Mouse (Mus musculus) layer of hippocampus, postnatal 25 days (tissue): Measurements from ENCODE around the gene Prr22. TPM values are rescaled to one million over a fixed set of nuclear protein-coding genes. Genes with fewer than 3 reads are reported as not detected.
A peak's percentile ranks its signal among the peaks of the same experiment; 100 is the strongest.

ENCODE experiments used
- DNase-seq, 2 experiments: peaks; one replicate each; pipeline ENCODE4 v3.0.0; 2022; ENCODE audit warnings: mixed read lengths in 2 of 2, low spot score in 1 of 2; ENCODE audit errors: extremely low spot score in 1 of 2
- total RNA-seq, 2 experiments: library from RNA; stranded (reverse); gene quantifications; 2 replicates each; pipeline ENCODE4 v1.2.3; 2021

Prr22 gene
- total RNA-seq, 2 experiments from 2014 or later = 0.89 to 1.6 TPM

- no peak for DNase-seq
Observed at GRCm38 (mm10) chr17:56802065-56802464, 32.0 kb downstream of the Prr22 start.

DNA sequence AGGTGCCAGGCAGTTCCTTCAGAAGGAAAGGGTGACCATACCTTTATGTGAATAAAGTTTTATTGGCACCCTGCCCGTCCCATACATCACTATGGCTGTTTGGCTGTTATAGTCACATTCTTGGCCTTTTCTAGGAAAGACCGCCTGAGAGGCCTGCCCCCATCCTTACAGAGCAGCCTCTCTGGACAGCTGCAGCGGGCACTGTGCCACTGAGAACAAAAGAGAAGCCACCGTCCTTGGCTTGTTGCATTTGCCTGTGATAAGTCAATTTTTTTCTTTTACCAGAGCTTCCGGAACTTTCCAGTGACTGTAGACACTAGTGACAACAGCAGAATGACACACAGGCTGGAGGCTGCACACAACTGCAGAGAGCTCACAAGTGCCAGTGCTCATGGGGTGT, 34.9 kb downstream of the Prr22 start:
- DNase-seq = no peak

GRCm38 (mm10) chr17:56805784-56806183, 35.7 kb downstream of the Prr22 start:
- DNase-seq = no peak

DNA sequence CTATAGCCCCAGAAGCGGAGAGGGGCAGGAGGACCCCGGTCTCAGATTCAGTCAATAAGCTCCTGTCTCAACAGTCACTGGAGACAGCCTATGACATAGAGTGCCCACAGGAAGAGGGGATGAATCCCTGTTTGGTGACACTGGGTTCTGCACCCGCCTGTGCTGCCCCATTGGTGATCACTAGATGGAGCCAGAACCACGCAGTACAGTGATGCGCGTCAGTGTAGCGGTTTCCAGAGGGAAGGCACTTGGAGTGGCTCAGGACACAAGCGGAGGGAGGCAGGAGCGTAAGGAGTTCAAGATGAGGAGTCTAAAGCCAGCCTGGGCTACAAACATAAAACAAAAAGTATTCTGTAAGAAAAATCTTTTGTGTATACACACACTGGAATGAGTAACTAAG, 38.5 kb downstream of the Prr22 start:
- DNase-seq = peak; percentile 77 to 79

DNA sequence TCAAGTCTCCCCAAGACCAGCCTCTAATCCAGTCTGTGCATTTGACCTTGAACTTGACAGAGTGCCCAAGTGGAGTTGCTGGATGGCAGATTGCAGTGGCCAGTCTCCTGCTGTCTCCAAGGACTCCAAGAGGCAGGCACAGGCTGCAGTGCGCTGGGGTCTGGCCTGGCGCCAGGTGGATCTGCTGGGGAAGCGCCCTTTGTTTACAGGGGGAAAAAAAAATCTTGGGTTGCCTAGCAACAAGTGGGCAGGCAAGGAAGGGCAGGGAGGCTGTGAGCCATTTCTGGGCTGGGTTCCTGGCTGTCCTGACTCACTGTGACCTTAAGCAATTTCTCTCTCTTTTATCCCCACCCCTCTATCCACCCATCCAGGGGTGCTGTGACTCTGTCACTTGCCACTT, 40.2 kb downstream of the Prr22 start:
- peak; percentile 63 to 69 for DNase-seq

DNA sequence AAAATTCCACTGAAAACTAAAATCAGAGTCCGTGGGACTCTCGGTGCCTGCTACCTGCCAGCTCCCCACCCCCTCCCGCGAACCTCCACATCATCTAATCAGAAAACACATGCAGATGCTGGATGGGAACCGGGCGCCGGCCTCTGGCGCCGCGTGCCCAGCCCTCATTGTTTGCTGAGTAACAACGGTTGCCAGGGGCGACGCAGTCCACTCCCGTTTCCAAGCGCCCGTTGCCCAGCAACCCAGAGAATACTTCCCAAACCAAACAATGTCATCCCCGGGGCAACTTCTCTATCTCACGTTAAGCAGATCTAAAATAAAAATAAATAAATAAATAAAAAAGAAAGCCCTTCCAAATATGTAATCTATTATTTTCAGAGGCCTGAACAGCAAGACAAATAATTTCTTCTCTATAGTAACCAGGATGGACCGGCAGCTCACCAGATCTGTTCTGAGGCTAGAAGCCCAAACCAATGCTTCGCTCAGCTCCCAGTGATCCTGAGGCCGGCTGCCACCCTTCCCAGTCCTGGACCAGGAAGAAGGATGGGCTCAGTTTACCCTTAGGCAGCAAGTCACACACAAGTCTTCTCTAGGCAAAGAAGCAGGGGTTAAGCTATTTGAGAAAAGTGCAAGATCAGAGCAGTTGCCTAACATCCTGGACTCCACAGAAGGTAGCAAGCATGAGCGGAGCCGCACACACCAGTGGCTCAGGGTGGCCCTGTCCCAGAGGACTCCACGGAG, 44.4 kb downstream of the Prr22 start:
- peak; percentile 55 to 78 for DNase-seq

DNA sequence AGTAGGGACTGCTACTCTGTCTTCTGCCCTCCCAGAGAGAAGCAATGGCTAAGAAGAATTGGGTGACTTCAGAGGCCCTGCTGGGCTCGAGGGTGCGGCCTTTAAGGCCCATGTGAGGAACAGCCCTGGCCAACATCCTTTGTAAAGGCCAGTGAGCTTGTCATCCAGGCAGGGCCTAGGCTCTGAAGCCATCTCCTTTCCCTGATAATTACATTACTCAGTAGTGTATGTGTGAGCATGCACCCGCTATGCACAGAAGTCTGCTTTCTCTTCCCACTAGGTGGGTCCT, 45.0 kb downstream of the Prr22 start:
- no peak for DNase-seq

GRCm38 (mm10) chr17:56818067-56818636, 48.1 kb downstream of the Prr22 start:
- DNase-seq = no peak

DNA sequence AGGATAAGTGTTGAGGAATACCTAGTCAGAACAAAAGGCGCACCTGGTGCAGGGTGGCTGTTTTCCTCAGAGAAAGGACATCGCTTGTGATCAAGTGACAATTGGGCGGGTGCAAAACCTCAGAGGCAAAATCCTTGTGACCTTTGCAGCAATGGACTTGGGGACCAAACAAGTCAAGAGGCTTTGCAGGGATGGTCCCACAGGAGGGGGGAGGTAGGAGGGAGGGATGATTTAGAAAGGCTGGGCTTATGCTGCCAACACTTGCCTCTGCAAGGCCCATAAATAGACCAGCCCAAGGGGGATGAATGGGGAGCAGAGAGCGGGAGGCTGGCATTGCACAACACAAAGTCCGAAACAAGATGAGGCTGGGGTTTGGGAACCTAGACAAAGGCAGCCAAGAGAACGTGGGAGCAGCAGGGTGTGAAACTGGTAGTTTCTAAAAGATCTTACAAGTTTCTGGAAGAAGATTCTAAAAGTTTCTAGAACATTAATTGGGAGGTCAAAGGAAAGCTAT, 49.0 kb downstream of the Prr22 start:
- no peak for DNase-seq

DNA sequence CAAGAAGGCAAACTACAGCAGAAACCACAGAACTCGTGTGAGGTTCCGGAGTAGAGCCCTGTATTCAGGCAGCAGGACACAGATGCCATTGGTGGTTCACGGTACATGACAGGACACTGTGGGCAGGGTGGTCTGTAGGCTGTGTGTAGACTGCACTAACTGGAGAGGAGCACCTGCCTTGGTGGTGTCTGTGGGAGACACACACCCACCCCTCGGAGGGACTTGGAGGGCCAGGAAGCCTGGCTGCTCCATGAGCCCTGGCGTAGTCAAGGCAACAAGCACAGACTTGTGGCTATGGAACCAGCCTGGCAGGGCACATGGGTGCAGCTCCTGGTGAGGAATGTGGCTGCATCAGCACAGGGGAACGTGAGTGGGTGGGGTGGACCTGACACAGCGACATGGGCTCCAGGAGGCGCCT, 49.7 kb downstream of the Prr22 start:
- peak in 1 of 2 experiments; percentile 26 for DNase-seq

Other genes starting within 250 kb of the Prr22 start
- 1 to 10 TPM; 1.9 to 3.4 TPM for gene Gm20219, start 215.9 kb upstream of the Prr22 start, total RNA-seq
- 100 to 1,000 TPM in 1 of 2 experiments, 10 to 100 TPM in 1; 87.9 to 144 TPM for gene Safb2, start 185.7 kb upstream of the Prr22 start, total RNA-seq
- 100 to 1,000 TPM; 148 to 163 TPM for gene Safb, start 185.4 kb upstream of the Prr22 start, total RNA-seq
- gene 2410015M20Rik, start 160.5 kb upstream of the Prr22 start, total RNA-seq = 100 to 1,000 TPM; 138 to 163 TPM
- gene Rpl36, start 156.8 kb upstream of the Prr22 start, total RNA-seq = 100 to 1,000 TPM; 341 to 404 TPM
- gene Lonp1, start 143.4 kb upstream of the Prr22 start, total RNA-seq = 10 to 100 TPM; 62.1 to 62.5 TPM
- under 1 TPM; 0.44 to 0.85 TPM for gene Catsperd, start 142.1 kb upstream of the Prr22 start, total RNA-seq
- 10 to 100 TPM; 85.2 to 91.0 TPM for gene Ranbp3, start 97.0 kb upstream of the Prr22 start, total RNA-seq
- 100 to 1,000 TPM; 242 to 258 TPM for gene Ndufa11, start 52.5 kb upstream of the Prr22 start, total RNA-seq
- gene Vmac, start 52.2 kb upstream of the Prr22 start, total RNA-seq = 10 to 100 TPM; 11.5 to 14.4 TPM
- 1 to 10 TPM; 2.7 to 3.6 TPM for gene Nrtn, start 12.7 kb upstream of the Prr22 start, total RNA-seq
- 10 to 100 TPM; 61.1 to 73.0 TPM for gene Dus3l, start 5.5 kb upstream of the Prr22 start, total RNA-seq
- 1 to 10 TPM; 3.8 to 4.4 TPM for gene Rfx2, start 60.8 kb downstream of the Prr22 start, total RNA-seq
- gene Acsbg2, start 104.2 kb downstream of the Prr22 start, total RNA-seq = not detected
- under 1 TPM; 0.10 to 0.14 TPM for gene 1700061G19Rik, start 105.2 kb downstream of the Prr22 start, total RNA-seq
- 10 to 100 TPM; 66.7 to 79.9 TPM for gene Mllt1, start 165.2 kb downstream of the Prr22 start, total RNA-seq
- gene Acer1, start 211.9 kb downstream of the Prr22 start, total RNA-seq = not detected
- gene Clpp, start 220.1 kb downstream of the Prr22 start, total RNA-seq = 10 to 100 TPM; 57.8 to 68.3 TPM
- gene Alkbh7, start 227.1 kb downstream of the Prr22 start, total RNA-seq = 10 to 100 TPM; 22.8 to 24.1 TPM
- gene Pspn, start 229.8 kb downstream of the Prr22 start, total RNA-seq = not detected
- gene Gtf2f1, start 241.0 kb downstream of the Prr22 start, total RNA-seq = 10 to 100 TPM; 59.7 to 60.1 TPM
- gene Gm17949, start 241.2 kb downstream of the Prr22 start, total RNA-seq = not detected